Mouse (Mus musculus) activated CD4-positive, CD25-positive, alpha-beta regulatory T cell (primary cell): Measurements from ENCODE around the gene Olfr429. TPM values are rescaled to one million over a fixed set of nuclear protein-coding genes. Genes with fewer than 3 reads are reported as not detected.

ENCODE experiments used
- polyA plus RNA-seq, 2 experiments: library from polyadenylated mRNA; unstranded; fragments of 100-300 nt; shearing (Covaris generic); gene quantifications; one replicate each; pipeline ENCODE4 v1.2.1; 2017

Olfr429 gene
- polyA plus RNA-seq: not detected

GRCm38 (mm10) chr1:174084031-174084430 is at the start of gene Olfr429:
TSS of gene Olfr429 (plus strand) at chr1:174084331.

DNA sequence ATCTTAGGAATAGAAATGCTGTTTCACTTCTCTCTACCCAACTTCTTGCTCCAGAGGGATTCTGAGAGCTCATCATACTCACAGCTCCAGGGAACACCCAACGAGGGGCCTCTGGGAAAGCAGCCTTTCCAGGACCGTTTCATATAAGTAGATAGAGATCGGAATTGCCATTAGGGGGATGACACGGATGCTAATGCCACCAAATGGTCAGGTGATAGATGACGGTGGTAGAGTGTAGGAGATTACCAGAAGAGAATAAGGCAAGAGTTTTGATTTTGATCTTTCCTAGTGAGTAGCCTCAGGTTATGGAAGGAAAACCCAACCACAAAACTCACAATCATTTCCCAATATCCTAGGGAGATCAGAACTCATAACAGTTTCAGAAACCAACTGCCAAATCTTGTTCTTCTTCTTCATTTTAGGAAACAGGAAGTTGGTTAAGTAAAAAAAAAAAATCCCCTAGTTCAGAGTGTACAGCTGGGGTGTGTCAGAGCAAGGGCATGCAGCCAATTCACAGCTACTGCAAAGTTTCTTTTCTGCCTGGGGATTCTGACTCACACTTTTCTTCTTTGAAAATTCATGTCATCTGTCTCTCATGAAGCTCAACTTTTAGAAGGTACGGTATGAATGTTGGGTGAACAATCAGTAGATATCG is 43.5 kb upstream of the Olfr429 start, which contains the start of gene Olfr433:
Gene Olfr433, plus strand, starts transcription at position 183 of the 655 bp plus-strand sequence.

GRCm38 (mm10) chr1:174048893-174049292 is 35.2 kb upstream of the Olfr429 start, which contains the start of gene Olfr432:
TSS of gene Olfr432 (plus strand) at chr1:174049205.

DNA sequence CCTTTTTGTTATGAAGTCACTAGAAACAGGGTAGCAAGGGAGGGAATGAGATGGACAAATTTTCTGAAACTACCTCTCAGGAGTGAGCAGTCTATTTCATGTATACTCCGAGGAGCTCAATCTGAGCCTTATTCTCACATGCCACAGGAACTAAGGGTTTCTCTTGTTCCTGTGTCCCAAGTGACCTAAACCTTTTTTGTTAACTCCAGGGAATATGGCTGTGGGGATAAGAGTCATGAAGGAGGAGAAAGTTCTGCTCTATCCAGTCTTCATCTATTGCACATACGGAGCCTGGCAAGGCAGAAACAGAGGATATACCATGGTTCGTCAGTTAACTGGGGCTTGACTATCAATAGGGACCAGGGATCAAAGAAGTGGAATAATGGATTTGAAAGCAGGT is 17.8 kb upstream of the Olfr429 start, which contains the start of gene Olfr430:
Gene Olfr430, plus strand, starts transcription at position 301 of the 400 bp plus-strand sequence.

GRCm38 (mm10) chr1:174096591-174096990 is 12.5 kb downstream of the Olfr429 start, which contains the start of gene Olfr427:
TSS of gene Olfr427 (plus strand) at chr1:174096891.

DNA sequence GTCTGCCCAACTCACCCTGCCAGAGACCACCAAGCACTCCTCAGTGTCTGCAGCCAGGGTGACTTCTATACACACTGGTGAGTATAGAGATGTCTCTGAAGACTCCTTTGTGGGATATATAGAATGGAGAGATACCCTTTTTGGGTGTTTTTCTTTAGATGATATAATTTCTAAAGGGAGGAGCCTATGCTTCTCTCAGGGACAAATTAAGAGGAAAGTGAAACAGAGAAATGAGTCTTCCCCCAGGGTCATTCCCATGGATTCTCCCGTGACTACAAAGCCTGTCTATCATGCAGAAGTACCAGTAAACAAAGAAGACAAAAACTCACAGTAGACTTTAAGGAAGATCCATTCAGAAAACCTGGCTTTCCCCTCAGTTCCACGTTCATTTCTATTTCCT is 36.9 kb downstream of the Olfr429 start, which contains the start of gene Olfr231:
Gene Olfr231, minus strand, starts transcription at position 101 of the 400 bp plus-strand sequence.

DNA sequence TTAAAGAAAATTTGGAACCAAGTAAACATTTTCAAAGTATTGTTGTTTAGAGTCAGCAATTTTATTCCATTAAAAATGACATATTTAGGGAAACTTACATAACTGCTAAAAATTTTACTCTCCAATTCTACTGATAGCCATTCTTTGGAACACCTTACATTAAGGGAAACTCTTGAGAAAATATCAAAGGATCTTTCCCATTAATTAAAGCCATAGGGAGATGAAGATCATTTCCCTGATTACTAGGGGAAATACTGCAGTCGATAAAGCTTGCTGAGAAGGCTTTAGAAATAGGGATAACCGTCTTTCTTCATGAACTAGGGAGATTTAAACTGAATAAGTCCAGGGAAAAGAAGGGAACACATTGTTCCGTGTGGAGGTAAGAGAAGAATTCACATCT is 47.1 kb downstream of the Olfr429 start, which contains the start of gene Olfr424:
Gene Olfr424, plus strand, starts transcription at position 301 of the 400 bp plus-strand sequence.

Other genes starting within 250 kb of the Olfr429 start
- 1 to 10 TPM; 5.8 to 5.9 TPM for gene Ifi211, start 171.3 kb upstream of the Olfr429 start, polyA plus RNA-seq
- gene Mndal, start 141.8 kb upstream of the Olfr429 start, polyA plus RNA-seq: 100 to 1,000 TPM; 368 to 518 TPM
- 100 to 1,000 TPM; 272 to 474 TPM for gene Ifi203, start 141.7 kb upstream of the Olfr429 start, polyA plus RNA-seq
- not detected for gene Ifi202b, start 101.6 kb upstream of the Olfr429 start, polyA plus RNA-seq
- gene Ifi205, start 52.5 kb upstream of the Olfr429 start, polyA plus RNA-seq: under 1 TPM; 0.66 to 0.73 TPM
- not detected for gene Olfr433, start 43.6 kb upstream of the Olfr429 start, polyA plus RNA-seq
- gene Olfr432, start 35.1 kb upstream of the Olfr429 start, polyA plus RNA-seq: under 1 TPM in 1 of 2 experiments, not detected in 1; 0.43 TPM
- gene Olfr430, start 17.7 kb upstream of the Olfr429 start, polyA plus RNA-seq: not detected
- under 1 TPM in 1 of 2 experiments, not detected in 1; 0.42 TPM for gene Olfr427, start 12.6 kb downstream of the Olfr429 start, polyA plus RNA-seq
- not detected for gene Olfr231, start 36.8 kb downstream of the Olfr429 start, polyA plus RNA-seq
- not detected for gene Olfr424, start 47.2 kb downstream of the Olfr429 start, polyA plus RNA-seq
- under 1 TPM in 1 of 2 experiments, not detected in 1; 0.16 TPM for gene Olfr420, start 71.3 kb downstream of the Olfr429 start, polyA plus RNA-seq
- under 1 TPM; 0.12 to 0.18 TPM for gene Spta1, start 88.4 kb downstream of the Olfr429 start, polyA plus RNA-seq
- gene Olfr419, start 167.7 kb downstream of the Olfr429 start, polyA plus RNA-seq: not detected
- gene Mptx1, start 246.2 kb downstream of the Olfr429 start, polyA plus RNA-seq: under 1 TPM in 1 of 2 experiments, not detected in 1; 0.74 TPM